Mouse (Mus musculus) olfactory bulb, adult 2 months (tissue): ENCODE results near the gene Plekhm3. TPM values are rescaled to one million over a fixed set of nuclear protein-coding genes. Genes with fewer than 3 reads are reported as not detected.
"Not testable (repeated sequence)": the region's sequence is repeated elsewhere in the genome, so short reads cannot be mapped to it uniquely, and the experiment has no call there.

Experiments used
- H3K27ac ChIP-seq: fragments of 200-500 bp; 2 replicates; pipeline ENCODE4 v1.5.1; 2012; ENCODE audit warnings: low read depth, low read length; ENCODE audit not compliant: insufficient read depth
- H3K4me1 ChIP-seq: fragments of 200-500 bp; 2 replicates; pipeline ENCODE4 v1.6.1; 2012; ENCODE audit warnings: low read length; ENCODE audit not compliant: control insufficient read depth, insufficient read depth
- H3K4me3 ChIP-seq: fragments of 200-500 bp; 2 replicates; pipeline ENCODE4 v1.5.1; 2012; ENCODE audit warnings: mild to moderate bottlenecking, low read depth, low read length, moderate library complexity; ENCODE audit not compliant: insufficient read depth
- CTCF ChIP-seq: fragments of 200-500 bp; IDR thresholded peaks from 2 replicates; pipeline ENCODE4 v1.5.1; 2012; ENCODE audit warnings: low read depth, mild to moderate bottlenecking, low read length, moderate library complexity; ENCODE audit not compliant: insufficient read depth
- POLR2A ChIP-seq: fragments of 200-500 bp; IDR thresholded peaks from 2 replicates; pipeline ENCODE4 v1.6.1; 2012; ENCODE audit warnings: mild to moderate bottlenecking, low read depth, low read length, moderate library complexity; ENCODE audit not compliant: insufficient read depth
- WGBS: fragments of 180-500 bp; shearing (Covaris S2); methylation state at CpG from one replicate; pipeline ENCODE4 v1.1.7; 2018; 5-methylcytosine and 5-hydroxymethylcytosine counted together
- polyA plus RNA-seq: library from polyadenylated mRNA; stranded (reverse); fragments of >200 nt; gene quantifications from 2 replicates; pipeline ENCODE4 v1.2.4, GENCODE M21; 2012; ENCODE audit warnings: low replicate concordance; ENCODE audit not compliant: missing spikeins, insufficient read depth, insufficient read length

Gene Plekhm3
- polyA plus RNA-seq, 1 experiment: not detected

GRCm38 (mm10) chr1:64957021-64957489 lies 431 bp upstream of the Plekhm3 start:
- peak overlapping the region; percentile 97 for H3K4me3 ChIP-seq
- H3K4me1 ChIP-seq: peaks cover 4% of the 10 kb centered on the region; the same call in 1 of the 2 replicates
- H3K27ac ChIP-seq: peak overlapping the region; percentile 80
- WGBS: 34% methylated on average over 8 of the region's 8 CpGs
- TF ChIP-seq POLR2A (no peak), CTCF (no peak)

GRCm38 (mm10) chr1:64954786-64955185 lies 1.8 kb downstream of the Plekhm3 start:
- H3K27ac ChIP-seq, H3K4me1 ChIP-seq, H3K4me3 ChIP-seq: not testable (repeated sequence)
- WGBS: 91% methylated on average over 7 of the region's 7 CpGs

GRCm38 (mm10) chr1:64950271-64950670 lies 6.4 kb downstream of the Plekhm3 start:
- no peak overlapping the region for H3K4me3 ChIP-seq
- H3K4me1 ChIP-seq: peaks cover 4% of the 10 kb centered on the region; the same call in 1 of the 2 replicates
- H3K27ac ChIP-seq: no peak overlapping the region
- WGBS: 98% methylated on average over 3 of the region's 3 CpGs
- no peak for TF ChIP-seq POLR2A
- no peak for TF ChIP-seq CTCF

GRCm38 (mm10) chr1:64949377-64949776 lies 7.2 kb downstream of the Plekhm3 start:
- WGBS: 92% methylated on average over 8 of the region's 8 CpGs
- no peak overlapping the region for H3K27ac ChIP-seq
- H3K4me1 ChIP-seq: peaks cover 2% of the 10 kb centered on the region; the same call in 1 of the 2 replicates
- TF ChIP-seq CTCF: no peak
- no peak for TF ChIP-seq POLR2A
- H3K4me3 ChIP-seq: no peak overlapping the region

- WGBS: 64% methylated on average over 4 of the region's 4 CpGs
- no peak overlapping the region for H3K27ac ChIP-seq
- TF ChIP-seq CTCF (no peak), POLR2A (no peak)
- H3K4me3 ChIP-seq: no peak overlapping the region
- peaks cover 2% of the 10 kb centered on the region; the same call in 1 of the 2 replicates for H3K4me1 ChIP-seq
These were observed 10.5 kb downstream of the Plekhm3 start for GRCm38 (mm10) chr1:64946106-64946505.

GRCm38 (mm10) chr1:64945214-64945785 lies 11.3 kb downstream of the Plekhm3 start:
- TF ChIP-seq POLR2A (no peak), CTCF (no peak)
- Histone ChIP-seq H3K4me3 (no peak overlapping the region), H3K27ac (no peak overlapping the region), H3K4me1 (peaks cover 2% of the 10 kb centered on the region; the same call in 1 of the 2 replicates)
- WGBS: 35% methylated on average over 9 of the region's 9 CpGs

GRCm38 (mm10) chr1:64944746-64945145 lies 11.9 kb downstream of the Plekhm3 start:
- no peak overlapping the region for H3K4me3 ChIP-seq
- 73% methylated on average over 2 of the region's 2 CpGs for WGBS
- TF ChIP-seq POLR2A: no peak
- no peak for TF ChIP-seq CTCF

GRCm38 (mm10) chr1:64942006-64942755 lies 14.4 kb downstream of the Plekhm3 start:
- TF ChIP-seq CTCF: no peak
- TF ChIP-seq POLR2A: no peak
- Histone ChIP-seq H3K27ac (no peak overlapping the region), H3K4me3 (no peak overlapping the region), H3K4me1 (no peaks in the 10 kb centered on the region; the same call in 1 of the 2 replicates)
- WGBS: 77% methylated on average over 4 of the region's 4 CpGs

More at GRCm38 (mm10) chr1:64944746-64945145, 11.9 kb downstream of the Plekhm3 start:
- Histone ChIP-seq H3K4me1 (peaks cover 2% of the 10 kb centered on the region; the same call in 1 of the 2 replicates), H3K27ac (peak overlapping the region; percentile 67; the same call in 1 of the 2 replicates)

GRCm38 (mm10) chr1:64938907-64939306 lies 17.7 kb downstream of the Plekhm3 start:
- Histone ChIP-seq H3K4me1 (no peaks in the 10 kb centered on the region; the same call in 1 of the 2 replicates), H3K27ac (0 out of 2 replicates have a peak overlapping the region, but pooled peaks have one; percentile 8), H3K4me3 (no peak overlapping the region)
- TF ChIP-seq CTCF (no peak), POLR2A (no peak)
- 67% methylated on average over 7 of the region's 7 CpGs for WGBS
